Mouse (Mus musculus) forebrain, postnatal 0 days (tissue): Measurements from ENCODE around the gene Zdhhc23. TPM values are rescaled to one million over a fixed set of nuclear protein-coding genes. Genes with fewer than 3 reads are reported as not detected.

Source experiments
- ATAC-seq: fragments of 200-750 bp; cut with Nextera tagmentation; 2 replicates; pipeline ENCODE4 v1.8.0; 2017; ENCODE audit warnings: mild to moderate bottlenecking, moderate library complexity
- DNase-seq: peaks from one replicate; pipeline ENCODE4 v3.0.0-alpha.2; 2015
- H3K27ac ChIP-seq: fragments of 300-500 bp; sonication (generic); 2 replicates; pipeline ENCODE4 v1.5.1; 2014; ENCODE audit warnings: low read depth, mild to moderate bottlenecking, antibody characterized with exemption, low read length, moderate library complexity, mixed read lengths
- H3K27me3 ChIP-seq: fragments of 300-500 bp; sonication (generic); 2 replicates; pipeline ENCODE4 v1.6.1; 2014; ENCODE audit warnings: mild to moderate bottlenecking, low read length, mixed read lengths; ENCODE audit not compliant: insufficient read depth
- H3K36me3 ChIP-seq: fragments of 300-500 bp; sonication (generic); 2 replicates; pipeline ENCODE4 v1.6.1; 2014; ENCODE audit warnings: mild to moderate bottlenecking, moderate library complexity; ENCODE audit not compliant: insufficient read depth
- H3K4me1 ChIP-seq: fragments of 300-500 bp; sonication (generic); 2 replicates; pipeline ENCODE4 v1.6.1; 2014; ENCODE audit warnings: antibody characterized with exemption; ENCODE audit not compliant: insufficient read depth
- H3K4me2 ChIP-seq: fragments of 300-500 bp; sonication (generic); 2 replicates; pipeline ENCODE4 v1.6.1; 2014; ENCODE audit warnings: low read depth, mild to moderate bottlenecking, moderate library complexity
- H3K4me3 ChIP-seq: fragments of 300-500 bp; sonication (generic); 2 replicates; pipeline ENCODE4 v1.5.1; 2014; ENCODE audit warnings: low read depth, low read length, mixed read lengths
- H3K9ac ChIP-seq: fragments of 300-500 bp; sonication (generic); 2 replicates; pipeline ENCODE4 v1.6.1; 2014; ENCODE audit warnings: mild to moderate bottlenecking
- H3K9me3 ChIP-seq: fragments of 300-500 bp; sonication (generic); 2 replicates; pipeline ENCODE4 v1.6.1; 2016; ENCODE audit warnings: low read length
- CTCF ChIP-seq: sonication (generic); IDR thresholded peaks from 2 replicates; pipeline ENCODE4 v1.5.1; 2016; ENCODE audit warnings: antibody characterized with exemption, control low read depth, low read depth
- WGBS: fragments of 180-500 bp; shearing (Covaris S2); extraction: QIAGEN DNeasy Blood & Tissue Kit; methylation state at CpG from one replicate; pipeline ENCODE4 v1.1.7; 2014; 5-methylcytosine and 5-hydroxymethylcytosine counted together
- polyA plus RNA-seq: library from polyadenylated mRNA; unstranded; fragments of >200 nt; fragmentation: Nextera tagmentation; extraction: Ambion mirVana; gene quantifications from 2 replicates; pipeline ENCODE4 v1.2.1, GENCODE M21; 2015
- total RNA-seq: library from RNA; depleted of rRNA; stranded (reverse); fragments of >200 nt; gene quantifications from 2 replicates; pipeline ENCODE4 v1.2.3, GENCODE M21; 2014

Zdhhc23 gene
- total and polyA plus RNA-seq, 2 experiments from 2014 or later, result 5.4 to 9.0 TPM

DNA sequence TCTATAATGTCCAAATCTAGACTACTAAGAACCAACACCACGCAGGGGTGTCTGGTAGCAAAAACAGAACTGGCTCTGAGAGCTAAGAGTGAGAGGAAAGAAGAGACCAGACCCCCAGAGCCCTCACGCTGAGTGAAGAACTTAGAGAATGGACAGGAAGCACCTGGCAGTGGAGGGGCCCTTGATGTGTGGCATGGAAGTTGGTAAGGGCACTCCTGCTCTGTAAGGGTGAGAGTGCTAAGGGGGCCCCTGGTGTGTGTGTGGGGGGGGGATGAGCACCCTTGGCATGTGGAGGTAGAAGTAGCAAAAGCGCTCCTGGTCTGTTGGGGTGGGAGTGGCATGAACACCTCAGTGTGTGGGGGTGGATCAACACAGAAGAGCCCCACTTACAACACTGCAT is 9.2 kb downstream of the Zdhhc23 start:
- TF ChIP-seq CTCF, result no peak
- no peak for ATAC-seq
- WGBS, result 93% methylated on average over 3 of the region's 3 CpGs

DNA sequence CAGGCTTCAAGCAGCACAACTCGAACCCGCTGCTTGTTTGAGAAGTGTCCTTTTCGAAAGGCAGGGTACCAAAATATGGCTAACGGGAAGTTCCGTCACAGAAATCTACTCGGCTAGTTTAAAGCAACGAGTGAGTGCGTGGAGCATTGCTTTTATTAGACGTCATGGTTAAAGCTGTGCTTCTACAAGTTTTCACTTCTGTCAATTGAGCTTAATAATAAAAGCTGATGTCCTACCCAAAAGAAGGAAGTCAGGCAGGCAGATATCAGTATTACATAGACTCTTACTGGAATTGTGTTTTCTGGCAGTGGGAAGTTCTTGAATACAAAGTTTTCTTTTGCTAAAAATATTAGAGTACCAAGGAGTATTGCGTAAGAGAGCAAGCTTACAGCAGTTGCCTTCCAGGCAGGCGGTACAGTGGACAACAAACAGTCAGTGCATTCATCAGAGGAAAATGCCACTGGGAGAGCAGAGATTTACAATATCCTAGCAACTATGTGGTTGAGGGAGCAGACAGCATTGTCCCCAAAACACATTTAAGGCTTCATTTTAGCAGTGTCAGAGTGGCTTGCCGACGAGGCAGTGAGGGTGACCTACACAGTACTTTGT is 13.7 kb downstream of the Zdhhc23 start:
- 59% methylated on average over 13 of the region's 13 CpGs for WGBS
- no peak overlapping the region for H3K4me3 ChIP-seq
- H3K9ac ChIP-seq, result no peak overlapping the region
- no peak for TF ChIP-seq CTCF
- ATAC-seq (peak; percentile 54), DNase-seq (no peak)
- H3K4me2 ChIP-seq, result no peak overlapping the region
- no peaks in the 10 kb centered on the region for H3K27me3 ChIP-seq
- no peaks in the 10 kb centered on the region for H3K9me3 ChIP-seq
- peak overlapping the region; percentile 16; the same call in 1 of the 2 replicates for H3K27ac ChIP-seq
- peaks cover 18% of the 10 kb centered on the region for H3K36me3 ChIP-seq
- no peaks in the 10 kb centered on the region for H3K4me1 ChIP-seq

More for the DNA sequence above, 9.2 kb downstream of the Zdhhc23 start:
- H3K9ac ChIP-seq, result no peak overlapping the region
- H3K4me1 ChIP-seq, result no peaks in the 10 kb centered on the region
- H3K4me3 ChIP-seq, result no peak overlapping the region
- H3K9me3 ChIP-seq, result no peaks in the 10 kb centered on the region
- no peaks in the 10 kb centered on the region for H3K27me3 ChIP-seq
- H3K27ac ChIP-seq, result no peak overlapping the region
- peaks cover 18% of the 10 kb centered on the region for H3K36me3 ChIP-seq
- no peak for DNase-seq
- H3K4me2 ChIP-seq, result no peak overlapping the region

GRCm38 (mm10) chr16:43963780-43964179 is 15.8 kb downstream of the Zdhhc23 start:
- 64% methylated on average over 3 of the region's 3 CpGs for WGBS
- Histone ChIP-seq H3K36me3 (peaks cover 12% of the 10 kb centered on the region), H3K9me3 (no peaks in the 10 kb centered on the region), H3K9ac (no peak overlapping the region), H3K4me3 (no peak overlapping the region), H3K27me3 (no peaks in the 10 kb centered on the region), H3K4me2 (no peak overlapping the region), H3K4me1 (no peaks in the 10 kb centered on the region), H3K27ac (peak overlapping the region; percentile 9)
- ATAC-seq (peak; percentile 91), DNase-seq (peak; percentile 47)
- no peak for TF ChIP-seq CTCF

DNA sequence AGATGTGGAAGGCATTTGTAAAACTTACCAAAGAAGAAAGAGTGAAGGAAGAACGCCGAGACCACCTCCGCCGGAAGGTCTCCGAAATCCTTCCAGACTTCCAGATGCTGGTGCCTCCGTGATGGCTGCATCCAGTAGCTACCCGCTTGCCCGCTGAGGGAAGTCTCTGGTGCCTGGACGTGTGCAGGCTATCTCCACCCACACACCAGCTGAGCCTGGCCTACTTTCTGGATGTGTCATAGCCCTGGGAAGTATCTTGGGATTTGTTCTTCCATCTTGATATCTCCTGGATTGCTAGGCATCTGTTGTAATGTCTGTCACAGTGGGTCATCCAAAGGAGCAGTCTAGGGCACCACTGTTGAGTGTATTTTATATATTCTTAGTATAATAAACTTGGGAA is 16.3 kb downstream of the Zdhhc23 start:
- no peak for TF ChIP-seq CTCF
- Histone ChIP-seq H3K4me1 (no peaks in the 10 kb centered on the region), H3K27ac (peak overlapping the region; percentile 9), H3K4me3 (no peak overlapping the region), H3K36me3 (peaks cover 8% of the 10 kb centered on the region; the same call in 1 of the 2 replicates), H3K9me3 (no peaks in the 10 kb centered on the region), H3K4me2 (no peak overlapping the region), H3K9ac (no peak overlapping the region), H3K27me3 (no peaks in the 10 kb centered on the region)
- no peak for ATAC-seq
- 94% methylated on average over 9 of the region's 9 CpGs for WGBS
- no peak for DNase-seq

DNA sequence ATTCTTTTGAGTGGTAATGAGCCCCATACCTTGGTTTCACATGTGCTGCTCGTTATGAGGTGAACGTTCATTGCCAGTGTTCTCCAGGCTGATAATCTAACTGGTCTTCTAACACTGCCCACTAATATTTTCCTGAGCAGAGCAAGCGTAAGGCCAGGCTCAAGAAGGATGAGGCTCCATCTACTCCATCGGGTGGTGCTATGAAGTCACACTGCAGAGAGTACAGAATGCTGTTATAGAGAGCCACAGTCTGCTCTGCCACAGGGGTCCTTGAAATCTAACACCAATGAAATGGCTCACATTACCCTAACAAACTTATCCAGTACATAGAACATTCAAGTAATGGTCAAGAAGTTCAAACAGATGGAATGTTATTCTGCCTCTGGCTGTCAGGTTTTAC is 21.6 kb downstream of the Zdhhc23 start:
- Histone ChIP-seq H3K4me1 (no peaks in the 10 kb centered on the region), H3K4me2 (no peak overlapping the region), H3K27me3 (no peaks in the 10 kb centered on the region), H3K9ac (no peak overlapping the region), H3K9me3 (no peaks in the 10 kb centered on the region), H3K4me3 (no peak overlapping the region), H3K27ac (no peak overlapping the region), H3K36me3 (no peaks in the 10 kb centered on the region)
- DNase-seq (no peak), ATAC-seq (no peak)
- WGBS, result 83% methylated on average over 4 of the region's 4 CpGs
- TF ChIP-seq CTCF, result no peak

- Histone ChIP-seq H3K9ac (no peak overlapping the region), H3K4me1 (no peaks in the 10 kb centered on the region), H3K36me3 (no peaks in the 10 kb centered on the region), H3K27ac (no peak overlapping the region), H3K9me3 (no peaks in the 10 kb centered on the region), H3K4me3 (no peak overlapping the region), H3K4me2 (no peak overlapping the region), H3K27me3 (no peaks in the 10 kb centered on the region)
- no peak for TF ChIP-seq CTCF
- 75% methylated on average over 6 of the region's 6 CpGs for WGBS
- ATAC-seq, result no peak
- no peak for DNase-seq
These were observed 24.7 kb downstream of the Zdhhc23 start for GRCm38 (mm10) chr16:43954913-43955312.

DNA sequence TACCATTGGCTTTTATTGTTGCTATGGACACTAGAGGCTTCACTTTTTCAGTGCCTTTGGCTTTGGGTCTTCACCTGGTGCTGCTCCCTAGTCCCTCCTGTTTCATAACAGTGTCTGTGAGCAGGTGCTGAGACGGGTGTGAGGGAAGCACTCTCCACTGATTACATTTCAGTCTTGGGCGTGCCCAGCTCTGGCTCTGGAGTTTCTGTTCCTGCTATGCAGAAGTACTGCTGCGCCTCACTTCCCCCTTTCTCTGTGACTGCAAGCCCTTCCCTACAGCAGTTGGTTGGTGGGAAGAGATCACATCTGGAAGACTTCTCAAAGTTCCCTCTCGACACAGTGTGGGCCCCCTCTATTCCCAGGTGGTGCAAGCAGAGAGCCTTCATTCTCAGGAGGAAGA is 28.0 kb downstream of the Zdhhc23 start:
- DNase-seq (no peak), ATAC-seq (no peak; the same call in 1 of the 2 replicates)
- WGBS, result 89% methylated on average over 4 of the region's 4 CpGs

More for the DNA sequence above, 28.0 kb downstream of the Zdhhc23 start:
- Histone ChIP-seq H3K27ac (no peak overlapping the region), H3K9ac (no peak overlapping the region), H3K4me3 (no peak overlapping the region), H3K4me2 (no peak overlapping the region), H3K9me3 (no peaks in the 10 kb centered on the region), H3K27me3 (no peaks in the 10 kb centered on the region), H3K4me1 (no peaks in the 10 kb centered on the region), H3K36me3 (no peaks in the 10 kb centered on the region)
- TF ChIP-seq CTCF, result no peak
